Mouse (Mus musculus): Measurements from ENCODE around the gene Cdc42bpb.

DNA sequence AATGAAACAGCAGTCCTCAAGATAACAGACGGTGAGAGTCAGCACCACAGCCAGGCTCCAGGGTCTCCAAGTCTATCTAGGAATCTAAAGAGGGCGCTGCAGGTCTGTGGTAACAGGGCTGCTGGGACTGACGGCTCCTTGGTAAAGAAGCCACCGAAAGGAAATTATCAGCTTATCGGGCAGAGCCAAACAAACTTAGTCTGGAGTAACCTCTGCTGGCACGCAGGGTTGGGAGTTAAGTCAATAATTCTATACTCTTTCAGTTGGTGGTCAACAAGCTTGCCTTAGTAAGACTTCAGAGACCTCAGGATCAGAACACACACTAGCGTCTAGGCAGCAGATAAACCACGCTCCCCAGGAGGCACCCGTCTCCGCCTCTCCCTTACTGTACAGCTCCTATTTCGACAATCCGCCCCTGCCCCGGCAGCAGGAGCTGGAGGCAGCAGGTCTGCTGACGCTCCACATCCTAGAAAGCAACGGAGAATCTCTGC lies 39.6 kb downstream of the Cdc42bpb start:
- TF ChIP-seq EP300 (optimal IDR thresholded peaks at IDR 0.05) (no peak), CTCF (IDR thresholded peaks at IDR 0.05; ENCODE audit: low read depth) (peak; percentile 55)

Data from stomach, postnatal 0 days (tissue).